Mouse (Mus musculus) erythroblast, embryonic 14.5 days (primary cell): ENCODE data around the gene Gm49361.

ENCODE experiments used
- GATA1 ChIP-seq: IDR thresholded peaks from 2 replicates; pipeline ENCODE4 v1.6.1; 2012; ENCODE audit warnings: low read length, inconsistent platforms, mixed read lengths
- TAL1 ChIP-seq: IDR thresholded peaks from 3 replicates; pipeline ENCODE4 v1.6.1; 2012; ENCODE audit warnings: low read length, inconsistent platforms, mixed read lengths

GRCm38 (mm10) chr14:57639153-57639552 lies 106.8 kb downstream of the Gm49361 start:
- TF ChIP-seq GATA1 (no peak), TAL1 (no peak)
